Mouse (Mus musculus) kidney, adult 2 months (tissue): ENCODE data around the gene Prr14. TPM values are rescaled to one million over a fixed set of nuclear protein-coding genes. Genes with fewer than 3 reads are reported as not detected.
"Not testable (repeated sequence)": the region's sequence is repeated elsewhere in the genome, so short reads cannot be mapped to it uniquely, and the experiment has no call there.

Experiments
- DNase-seq: peaks from one replicate; pipeline ENCODE4 v3.0.0; 2021
- H3K27ac ChIP-seq: fragments of 200-500 bp; 2 replicates; pipeline ENCODE4 v1.5.1; 2012; ENCODE audit warnings: low read depth, low read length, control low read depth, inconsistent platforms; ENCODE audit not compliant: insufficient read depth
- H3K27me3 ChIP-seq: fragments of 200-500 bp; replicated peaks from 2 replicates; pipeline ENCODE4 v1.6.1; 2012; ENCODE audit warnings: mild to moderate bottlenecking, moderate library complexity, low read length, inconsistent platforms; ENCODE audit not compliant: control insufficient read depth, insufficient read depth
- H3K36me3 ChIP-seq: fragments of 200-500 bp; 2 replicates; pipeline ENCODE4 v1.6.1; 2012; ENCODE audit warnings: mild to moderate bottlenecking, moderate library complexity, low read length, inconsistent platforms; ENCODE audit not compliant: control insufficient read depth, insufficient read depth
- H3K4me1 ChIP-seq: fragments of 200-500 bp; 2 replicates; pipeline ENCODE4 v1.6.1; 2011; ENCODE audit warnings: low read length; ENCODE audit not compliant: control insufficient read depth, insufficient read depth
- H3K4me3 ChIP-seq: fragments of 200-500 bp; 2 replicates; pipeline ENCODE4 v1.5.1; 2011; ENCODE audit warnings: mild to moderate bottlenecking, low read depth, low read length, control low read depth; ENCODE audit not compliant: insufficient read depth
- CTCF ChIP-seq: fragments of 200-500 bp; conservative IDR thresholded peaks from 2 replicates; pipeline ENCODE4 v1.5.1; 2011; ENCODE audit warnings: low read depth, mild to moderate bottlenecking, control low read depth, low read length, moderate library complexity, mixed read lengths; ENCODE audit not compliant: insufficient read depth, insufficient read length
- POLR2A ChIP-seq: fragments of 200-500 bp; IDR thresholded peaks from one replicate; pipeline ENCODE4 v1.6.1; 2011; ENCODE audit warnings: low read depth, low read length, control low read depth
- WGBS: fragments of 180-500 bp; shearing (Covaris S2); methylation state at CpG from one replicate; pipeline ENCODE4 v1.1.7; 2018; 5-methylcytosine and 5-hydroxymethylcytosine counted together
- polyA plus RNA-seq: library from polyadenylated mRNA; depleted of rRNA; stranded (reverse); fragments of >200 nt; gene quantifications from 2 replicates; pipeline ENCODE4 v1.2.3, GENCODE M21; 2012; rRNA removed

The Prr14 gene
- polyA plus RNA-seq, result 58.7 and 62.6 TPM in 2 replicates

DNA sequence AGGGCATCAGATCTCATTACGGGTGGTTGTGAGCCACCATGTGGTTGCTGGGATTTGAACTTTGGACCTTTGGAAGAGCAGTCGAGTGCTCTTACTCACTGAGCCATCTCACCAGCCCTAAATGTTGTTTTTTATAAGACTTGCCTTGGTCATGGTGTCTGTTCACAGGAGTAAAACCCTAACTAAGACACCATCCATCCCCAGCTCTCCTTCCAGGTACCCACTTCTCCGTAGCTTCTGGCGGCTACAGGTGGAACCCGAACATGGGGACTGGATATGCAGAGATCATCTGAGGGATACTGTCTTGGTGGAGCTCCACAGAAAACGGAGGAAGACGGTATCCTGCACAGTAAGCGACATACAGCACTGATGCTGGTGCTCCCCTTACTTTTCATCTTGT, at the start of gene Prr14:
Prr14 (plus strand) TSS at position 301 of the 400 bp plus-strand sequence.
- not testable (repeated sequence) for H3K4me1 ChIP-seq, H3K4me3 ChIP-seq, H3K27me3 ChIP-seq, H3K36me3 ChIP-seq, DNase-seq, H3K27ac ChIP-seq
- WGBS, result 91% methylated on average over 8 of the region's 8 CpGs

DNA sequence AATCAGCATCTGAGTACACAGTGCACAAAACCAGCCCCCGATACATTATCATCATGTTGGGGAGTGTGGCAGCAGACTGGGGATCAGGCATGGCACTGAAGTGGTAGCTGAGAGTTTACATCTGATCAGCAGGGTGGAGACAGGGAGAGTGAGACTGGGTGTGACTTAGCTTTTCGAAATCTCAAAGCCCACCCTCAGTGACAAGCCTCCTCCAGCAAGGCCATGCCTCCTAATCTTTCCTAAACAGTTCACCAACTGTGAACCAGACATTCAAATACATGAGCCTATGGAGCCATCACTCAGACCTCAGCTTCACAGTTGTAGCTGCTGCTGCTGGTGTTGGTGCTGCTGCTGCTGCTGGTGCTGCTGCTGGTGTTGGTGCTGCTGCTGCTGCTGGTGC, 48.0 kb upstream of the Prr14 start:
- Histone ChIP-seq H3K4me1 (peaks cover 2% of the 10 kb centered on the region; the same call in 1 of the 2 replicates), H3K27me3 (no peaks in the 10 kb centered on the region; the same call in 1 of the 2 replicates), H3K36me3 (no peaks in the 10 kb centered on the region), H3K4me3 (no peak overlapping the region), H3K27ac (no peak overlapping the region)
- 88% methylated on average over 2 of the region's 2 CpGs for WGBS
- DNase-seq, result no peak
- TF ChIP-seq CTCF (no peak), POLR2A (no peak)

DNA sequence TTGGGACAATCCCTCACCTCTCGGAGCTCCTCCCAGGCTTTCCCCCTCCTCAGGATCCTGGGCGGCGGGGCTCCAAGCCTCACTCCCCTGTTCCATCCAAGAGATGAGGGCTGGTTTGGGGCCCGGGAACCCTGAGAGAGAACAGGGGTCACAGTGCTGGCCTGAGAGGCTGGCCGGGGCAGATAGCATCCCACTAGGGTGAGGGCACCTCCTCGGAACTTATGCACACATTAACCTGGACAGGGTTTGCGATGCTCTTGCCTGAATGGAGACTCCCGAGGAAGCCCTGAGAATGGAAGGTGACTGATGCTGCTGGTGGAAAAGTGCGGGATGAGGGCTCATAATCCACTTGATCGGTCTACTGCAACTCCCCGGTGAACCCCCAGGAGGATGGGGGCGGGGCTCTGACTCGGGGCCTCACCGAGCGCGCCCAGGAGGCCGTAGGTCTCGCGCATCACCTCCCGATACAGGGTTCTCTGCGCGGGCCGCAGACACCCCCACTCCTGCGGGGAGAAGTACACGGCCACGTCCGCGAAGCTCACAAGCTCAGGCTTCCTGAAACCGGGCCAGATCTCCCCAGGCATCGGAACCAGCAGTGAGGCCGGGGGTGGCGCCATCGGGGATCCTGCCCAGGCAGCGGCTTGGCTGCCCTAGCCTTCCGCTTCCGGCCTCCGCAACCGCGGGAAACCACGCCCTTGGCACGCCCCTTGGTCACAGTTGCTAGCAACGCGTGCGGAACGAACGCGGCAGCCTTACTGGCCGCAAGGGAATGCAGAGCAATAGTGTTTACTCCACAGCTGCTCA, 37.8 kb upstream of the Prr14 start, which contains the start of gene Zfp688:
Zfp688 (minus strand) TSS at position 681 of the 804 bp plus-strand sequence.
- Histone ChIP-seq H3K4me3 (peak within 1 kb of the TSS; percentile 75), H3K27ac (peak within 1 kb of the TSS; percentile 44), H3K4me1 (peaks cover 4% of the 10 kb centered on the region; the same call in 1 of the 2 replicates), H3K27me3 (no peaks in the 10 kb centered on the region), H3K36me3 (peaks cover 1% of the 10 kb centered on the region; the same call in 1 of the 2 replicates)
- peak; percentile 97 for DNase-seq
- under 1% methylated on average over 48 of the region's 48 CpGs for WGBS
- peak; percentile 56 for TF ChIP-seq POLR2A
- TF ChIP-seq CTCF, result 0 out of 2 replicates have a peak, but pooled peaks have one; percentile 17

DNA sequence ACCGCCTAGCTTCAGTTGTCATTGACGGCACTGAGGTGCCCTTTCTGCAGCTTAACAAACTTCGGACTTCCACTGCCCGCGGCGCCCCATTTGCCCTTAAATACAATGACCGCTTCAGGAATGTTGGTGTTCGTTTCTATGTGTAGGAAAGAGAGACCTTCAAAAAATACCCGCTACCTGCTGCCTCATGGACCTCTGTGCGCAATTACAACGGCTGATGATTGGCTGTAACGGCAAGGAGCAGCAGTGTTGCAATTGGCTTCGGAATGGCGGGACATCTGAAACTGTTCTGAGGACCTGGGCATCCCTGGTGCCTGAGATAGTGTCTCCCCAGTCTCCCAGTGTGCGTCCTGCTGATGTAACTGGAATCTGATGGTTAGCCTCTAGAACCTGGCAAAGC, 37.2 kb upstream of the Prr14 start:
- H3K36me3 ChIP-seq, result peaks cover 1% of the 10 kb centered on the region; the same call in 1 of the 2 replicates
- peaks cover 4% of the 10 kb centered on the region; the same call in 1 of the 2 replicates for H3K4me1 ChIP-seq
- DNase-seq, result peak; percentile 66
- H3K27ac ChIP-seq, result peak overlapping the region; percentile 14; the same call in 1 of the 2 replicates
- TF ChIP-seq POLR2A, result no peak
- no peak for TF ChIP-seq CTCF
- WGBS, result under 1% methylated on average over 15 of the region's 15 CpGs
- H3K4me3 ChIP-seq, result peak overlapping the region; percentile 75
- H3K27me3 ChIP-seq, result no peaks in the 10 kb centered on the region

DNA sequence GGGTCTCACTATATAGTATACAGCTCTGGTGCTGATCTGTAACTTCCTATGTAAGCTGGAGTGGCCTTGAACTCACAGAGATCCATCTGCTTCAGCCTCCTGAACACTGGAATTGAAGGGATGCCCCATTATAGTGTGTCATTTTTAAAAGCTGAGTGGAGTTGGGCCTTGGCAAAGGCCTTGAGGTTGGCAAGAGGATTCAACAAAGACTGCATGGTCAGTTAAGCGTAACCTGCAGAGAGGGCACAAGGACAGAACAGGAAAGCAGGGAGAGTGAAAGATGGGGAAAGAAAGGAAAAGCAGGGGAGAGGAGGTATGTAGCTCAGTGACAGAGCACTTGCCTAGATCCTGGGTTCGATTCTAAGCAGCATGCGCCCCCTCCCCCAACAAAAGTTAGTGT, 34.1 kb upstream of the Prr14 start:
- Histone ChIP-seq H3K4me1 (peaks cover 4% of the 10 kb centered on the region; the same call in 1 of the 2 replicates), H3K4me3 (no peak overlapping the region), H3K27me3 (no peaks in the 10 kb centered on the region), H3K36me3 (no peaks in the 10 kb centered on the region), H3K27ac (peak overlapping the region; percentile 43)
- WGBS, result 69% methylated on average over 3 of the region's 3 CpGs
- TF ChIP-seq CTCF, result no peak
- no peak for TF ChIP-seq POLR2A
- DNase-seq, result peak; percentile 82

DNA sequence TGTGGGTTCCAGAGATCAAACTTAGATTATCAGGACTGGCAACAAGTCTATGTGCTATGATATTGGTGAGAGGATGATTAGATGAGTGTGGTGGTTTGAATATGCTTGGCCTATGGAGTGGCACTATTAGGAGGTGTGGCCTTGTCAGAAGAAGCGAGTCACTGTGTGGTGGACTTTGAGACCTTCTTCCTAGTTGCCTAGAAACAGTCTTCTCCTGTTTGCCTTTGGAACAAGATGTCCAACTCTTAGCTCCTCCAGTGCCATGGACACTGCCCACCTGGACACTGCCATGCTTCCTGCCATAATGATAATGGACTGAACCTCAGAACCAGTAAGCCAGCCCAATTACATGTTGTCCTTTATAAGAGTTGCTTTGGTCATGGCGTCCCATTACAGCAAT, 33.5 kb upstream of the Prr14 start:
- no peaks in the 10 kb centered on the region for H3K36me3 ChIP-seq
- no peak overlapping the region for H3K4me3 ChIP-seq
- H3K4me1 ChIP-seq, result peaks cover 4% of the 10 kb centered on the region; the same call in 1 of the 2 replicates
- no peak for TF ChIP-seq CTCF
- TF ChIP-seq POLR2A, result no peak
- peak; percentile 82 for DNase-seq
- peak overlapping the region; percentile 43 for H3K27ac ChIP-seq
- WGBS, result 72% methylated on average over 2 of the region's 2 CpGs
- H3K27me3 ChIP-seq, result no peaks in the 10 kb centered on the region

DNA sequence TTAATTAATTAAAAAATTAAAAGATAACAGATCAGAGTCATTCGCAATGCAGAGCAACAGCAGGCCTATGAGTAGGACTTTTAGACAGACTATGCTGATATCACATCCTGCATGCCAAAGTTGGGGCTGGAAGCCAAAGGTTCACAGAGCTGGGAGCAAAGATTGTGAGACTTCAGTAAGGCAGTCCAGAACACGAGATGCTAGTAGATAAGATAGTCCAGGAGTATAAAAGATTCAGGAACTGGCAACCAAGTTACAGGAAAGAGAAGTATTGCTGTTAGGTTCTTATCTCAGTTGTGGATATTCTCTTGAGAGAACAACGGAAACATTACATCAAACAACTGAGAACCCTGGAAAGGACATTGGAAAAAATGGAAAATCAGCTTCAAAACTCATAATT, 33.1 kb upstream of the Prr14 start:
- H3K27ac ChIP-seq, result peak overlapping the region; percentile 43
- H3K27me3 ChIP-seq, result no peaks in the 10 kb centered on the region
- no peak overlapping the region for H3K4me3 ChIP-seq
- 48% methylated on average over 3 of the region's 3 CpGs for WGBS
- TF ChIP-seq CTCF (no peak), POLR2A (no peak)
- H3K36me3 ChIP-seq, result no peaks in the 10 kb centered on the region
- peaks cover 4% of the 10 kb centered on the region; the same call in 1 of the 2 replicates for H3K4me1 ChIP-seq
- peak; percentile 83 for DNase-seq
